Mouse (Mus musculus) kidney, postnatal 0 days (tissue): ENCODE results near the gene Fam193a. TPM values are rescaled to one million over a fixed set of nuclear protein-coding genes. Genes with fewer than 3 reads are reported as not detected.

ENCODE experiments used
- ATAC-seq: fragments of 200-750 bp; cut with Nextera tagmentation; replicated peaks from 2 replicates; pipeline ENCODE4 v1.8.0; 2017; ENCODE audit warnings: low read depth, moderate number of reproducible peaks, moderate TSS enrichment, moderate library complexity; ENCODE audit not compliant: low FRiP score
- DNase-seq: peaks from one replicate; pipeline ENCODE4 v3.0.0-alpha.2; 2016; ENCODE audit warnings: low spot score
- H3K27ac ChIP-seq: fragments of 300-500 bp; sonication (generic); 2 replicates; pipeline ENCODE4 v1.5.1; 2014; ENCODE audit warnings: mild to moderate bottlenecking
- H3K27me3 ChIP-seq: fragments of 300-500 bp; sonication (generic); 2 replicates; pipeline ENCODE4 v1.6.1; 2014; ENCODE audit warnings: low read length, mixed read lengths; ENCODE audit not compliant: insufficient read depth
- H3K36me3 ChIP-seq: fragments of 300-500 bp; sonication (generic); 2 replicates; pipeline ENCODE4 v1.6.1; 2014; ENCODE audit warnings: low read length, mixed read lengths; ENCODE audit not compliant: insufficient read depth
- H3K4me1 ChIP-seq: fragments of 300-500 bp; sonication (generic); replicated peaks from 2 replicates; pipeline ENCODE4 v1.6.1; 2014; ENCODE audit warnings: antibody characterized with exemption, low read length, mixed read lengths; ENCODE audit not compliant: insufficient read depth
- H3K4me2 ChIP-seq: fragments of 300-500 bp; sonication (generic); 2 replicates; pipeline ENCODE4 v1.6.1; 2014; ENCODE audit warnings: mild to moderate bottlenecking, low read length, moderate library complexity, mixed read lengths
- H3K4me3 ChIP-seq: fragments of 300-500 bp; sonication (generic); replicated peaks from 2 replicates; pipeline ENCODE4 v1.5.1; 2014; ENCODE audit warnings: low read depth, low read length
- H3K9ac ChIP-seq: fragments of 300-500 bp; sonication (generic); 2 replicates; pipeline ENCODE4 v1.6.1; 2014; ENCODE audit warnings: low read depth, low read length
- H3K9me3 ChIP-seq: fragments of 300-500 bp; sonication (generic); replicated peaks from 2 replicates; pipeline ENCODE4 v1.6.1; 2016; ENCODE audit warnings: low read length, inconsistent platforms, mixed read lengths
- CTCF ChIP-seq: IDR thresholded peaks from 2 replicates; pipeline ENCODE4 v1.5.1; 2016; ENCODE audit warnings: antibody characterized with exemption, low read depth, mild to moderate bottlenecking, moderate library complexity
- WGBS: fragments of 180-500 bp; shearing (Covaris S2); extraction: QIAGEN DNeasy Blood & Tissue Kit; methylation state at CpG from one replicate; pipeline ENCODE4 v1.1.7; 2014; 5-methylcytosine and 5-hydroxymethylcytosine counted together
- polyA plus RNA-seq: library from polyadenylated mRNA; unstranded; fragments of >200 nt; fragmentation: Nextera tagmentation; extraction: Ambion mirVana; gene quantifications from 2 replicates; pipeline ENCODE4 v1.2.1, GENCODE M21; 2015

Fam193a gene
- polyA plus RNA-seq, 1 experiment from 2014 or later: 6.8 TPM

- DNase-seq (no peak), ATAC-seq (no peak)
- Histone ChIP-seq H3K27ac (no peak overlapping the region), H3K36me3 (peaks cover 14% of the 10 kb centered on the region; the same call in 1 of the 2 replicates), H3K4me1 (no peaks in the 10 kb centered on the region), H3K4me3 (no peak overlapping the region), H3K9ac (no peak overlapping the region), H3K4me2 (no peak overlapping the region), H3K9me3 (no peaks in the 10 kb centered on the region), H3K27me3 (no peaks in the 10 kb centered on the region)
- TF ChIP-seq CTCF: no peak
- 94% methylated on average over 1 of the region's 1 CpGs for WGBS
Observed at GRCm38 (mm10) chr5:34502411-34502810, 132.7 kb downstream of the Fam193a start.

GRCm38 (mm10) chr5:34502821-34503220 is 133.1 kb downstream of the Fam193a start:
- H3K36me3 ChIP-seq: peaks cover 14% of the 10 kb centered on the region; the same call in 1 of the 2 replicates
- H3K9ac ChIP-seq: no peak overlapping the region
- no peak overlapping the region for H3K27ac ChIP-seq
- H3K4me1 ChIP-seq: no peaks in the 10 kb centered on the region
- DNase-seq: no peak
- H3K9me3 ChIP-seq: no peaks in the 10 kb centered on the region
- no peak overlapping the region for H3K4me3 ChIP-seq
- no peak for ATAC-seq
- H3K27me3 ChIP-seq: no peaks in the 10 kb centered on the region
- no peak overlapping the region for H3K4me2 ChIP-seq
- 86% methylated on average over 6 of the region's 6 CpGs for WGBS
- TF ChIP-seq CTCF: no peak

GRCm38 (mm10) chr5:34512486-34512885 is 142.8 kb downstream of the Fam193a start:
- ATAC-seq: no peak
- Histone ChIP-seq H3K9ac (no peak overlapping the region), H3K4me3 (no peak overlapping the region), H3K4me1 (peaks cover 6% of the 10 kb centered on the region; the same call in 1 of the 2 replicates), H3K36me3 (no peaks in the 10 kb centered on the region), H3K9me3 (no peaks in the 10 kb centered on the region), H3K27me3 (no peaks in the 10 kb centered on the region), H3K4me2 (peak overlapping the region; percentile 82), H3K27ac (no peak overlapping the region)
- DNase-seq: no peak
- WGBS: 92% methylated on average over 3 of the region's 3 CpGs
- no peak for TF ChIP-seq CTCF

GRCm38 (mm10) chr5:34513466-34514217 is 143.9 kb downstream of the Fam193a start, which contains the start of gene Tnip2:
Gene Tnip2 (minus strand): TSS chr5:34513991.
- Histone ChIP-seq H3K4me1 (peaks cover 6% of the 10 kb centered on the region; the same call in 1 of the 2 replicates), H3K4me2 (peak within 1 kb of the TSS; percentile 82), H3K9me3 (no peaks in the 10 kb centered on the region), H3K9ac (peak within 1 kb of the TSS; percentile 90), H3K4me3 (peak within 1 kb of the TSS; percentile 75), H3K27me3 (no peaks in the 10 kb centered on the region), H3K36me3 (no peaks in the 10 kb centered on the region), H3K27ac (peak within 1 kb of the TSS; percentile 60; the same call in 1 of the 2 replicates)
- under 1% methylated on average over 64 of the region's 64 CpGs for WGBS
- peak; percentile 96 for ATAC-seq
- TF ChIP-seq CTCF: no peak
- peak; percentile 98 for DNase-seq

- no peaks in the 10 kb centered on the region for H3K36me3 ChIP-seq
- 9% methylated on average over 7 of the region's 7 CpGs for WGBS
- DNase-seq (no peak), ATAC-seq (no peak)
- H3K4me1 ChIP-seq: peaks cover 6% of the 10 kb centered on the region; the same call in 1 of the 2 replicates
- no peaks in the 10 kb centered on the region for H3K9me3 ChIP-seq
- TF ChIP-seq CTCF: no peak
- H3K27me3 ChIP-seq: no peaks in the 10 kb centered on the region
- H3K9ac ChIP-seq: peak overlapping the region; percentile 46; the same call in 1 of the 2 replicates
- H3K27ac ChIP-seq: no peak overlapping the region
- peak overlapping the region; percentile 75 for H3K4me3 ChIP-seq
- peak overlapping the region; percentile 82 for H3K4me2 ChIP-seq
Observed at GRCm38 (mm10) chr5:34514218-34514566, 144.5 kb downstream of the Fam193a start.

- no peak for TF ChIP-seq CTCF
- peaks cover 6% of the 10 kb centered on the region; the same call in 1 of the 2 replicates for H3K4me1 ChIP-seq
- H3K27me3 ChIP-seq: no peaks in the 10 kb centered on the region
- H3K9me3 ChIP-seq: no peaks in the 10 kb centered on the region
- no peak for DNase-seq
- no peak overlapping the region for H3K27ac ChIP-seq
- H3K4me2 ChIP-seq: no peak overlapping the region
- ATAC-seq: no peak
- H3K9ac ChIP-seq: no peak overlapping the region
- no peak overlapping the region for H3K4me3 ChIP-seq
- H3K36me3 ChIP-seq: no peaks in the 10 kb centered on the region
Observed at GRCm38 (mm10) chr5:34515096-34515495, 145.4 kb downstream of the Fam193a start.
